In the genomic region with DNA sequence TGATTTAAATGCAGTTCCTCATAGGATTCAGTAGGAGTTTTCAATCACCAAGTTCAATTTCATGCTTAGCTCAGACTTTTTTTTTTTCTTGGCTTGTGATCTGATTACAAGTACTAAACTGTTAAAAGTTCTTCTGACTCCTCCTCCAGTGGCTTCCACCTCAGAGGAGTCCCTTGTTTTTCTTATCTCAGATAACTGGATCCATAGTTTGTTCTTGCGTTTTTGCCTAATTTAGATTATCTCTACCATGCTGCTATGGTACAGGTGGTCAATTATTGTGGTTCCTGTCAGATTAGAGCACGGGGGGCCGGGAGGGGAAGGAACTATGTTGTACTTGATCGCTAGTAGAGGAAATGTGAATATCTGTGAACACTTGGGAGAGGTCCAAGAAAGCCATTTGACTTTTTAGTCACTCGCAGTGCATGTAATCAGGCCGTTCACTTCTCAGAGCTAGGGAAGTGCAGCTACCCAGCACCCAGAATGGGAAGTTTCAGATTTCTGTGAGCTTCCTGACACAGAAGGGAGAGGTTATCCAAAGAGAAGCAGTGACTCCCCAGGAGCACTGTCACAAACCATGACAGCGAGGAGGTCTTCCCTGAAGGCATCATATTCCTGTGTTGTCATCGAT, we compare ENCODE assay signal across 21 mouse cellular contexts.
DNase-seq lines count a peak whose midpoint lies in the region; ATAC-seq and TF ChIP-seq lines count a peak whose summit lies in the region.
"Had no signal": no experiment of that assay in that cellular context is flagged by ENCODE, and none has a peak within 500 bp of the region (broad histone marks: within the 10 kb centered on the region; RNA-seq: fewer than 3 reads in every experiment).

No protein-coding gene starts in this region.

- peak overlapping the region; percentile 17 for H3K27ac ChIP-seq in heart, adult 2 months
- H3K27ac ChIP-seq in heart, embryonic 10.5 days, result no peak overlapping the region
- no peak overlapping the region for H3K27ac ChIP-seq in kidney, embryonic 16.5 days (ENCODE audit: low read length)
- H3K27ac ChIP-seq in intestine, embryonic 16.5 days (ENCODE audit: low read length), result no peak overlapping the region
- no peak overlapping the region for H3K27ac ChIP-seq in cerebellum, adult 2 months (ENCODE audit: insufficient read depth, low read length)
- H3K27ac ChIP-seq: embryonic facial prominence, embryonic 12.5 days; hindbrain, embryonic 10.5 days; limb, embryonic 15.5 days had no signal

- H3K27me3 ChIP-seq in heart, adult 2 months (ENCODE audit: control insufficient read depth, insufficient read depth, low read length), result no peaks in the 10 kb centered on the region
- H3K27me3 ChIP-seq in heart, embryonic 10.5 days (ENCODE audit: insufficient read depth, poor library complexity, severe bottlenecking), result no peaks in the 10 kb centered on the region
- no peaks in the 10 kb centered on the region for H3K27me3 ChIP-seq in kidney, embryonic 16.5 days (ENCODE audit: insufficient read depth, low read length)
- no peaks in the 10 kb centered on the region for H3K27me3 ChIP-seq in intestine, embryonic 16.5 days (replicated peaks; ENCODE audit: control insufficient read depth, insufficient read depth, low read length)
- H3K27me3 ChIP-seq in cerebellum, adult 2 months (ENCODE audit: control insufficient read depth, insufficient read depth, low read length), result no peaks in the 10 kb centered on the region
- H3K27me3 ChIP-seq: embryonic facial prominence, embryonic 12.5 days; limb, embryonic 15.5 days had no signal

- H3K4me2 ChIP-seq in kidney, embryonic 16.5 days (replicated peaks; ENCODE audit: low read depth, low read length), result no peak overlapping the region
- H3K4me2 ChIP-seq in intestine, embryonic 16.5 days (ENCODE audit: low read depth, low read length), result no peak overlapping the region
- H3K4me2 ChIP-seq: embryonic facial prominence, embryonic 12.5 days; limb, embryonic 15.5 days; midbrain, embryonic 11.5 days had no signal

- no peak overlapping the region for H3K4me3 ChIP-seq in heart, adult 2 months
- no peak overlapping the region for H3K4me3 ChIP-seq in heart, embryonic 10.5 days
- no peak overlapping the region for H3K4me3 ChIP-seq in kidney, embryonic 16.5 days (ENCODE audit: low read length)
- H3K4me3 ChIP-seq in intestine, embryonic 16.5 days (ENCODE audit: low read length), result no peak overlapping the region
- no peak overlapping the region for H3K4me3 ChIP-seq in cerebellum, adult 2 months (replicated peaks; ENCODE audit: insufficient read depth, low read depth, low read length)
- H3K4me3 ChIP-seq: embryonic facial prominence, embryonic 12.5 days; hindbrain, embryonic 10.5 days; limb, embryonic 15.5 days had no signal

- no peaks in the 10 kb centered on the region for H3K36me3 ChIP-seq in heart, adult 2 months (ENCODE audit: control insufficient read depth, insufficient read depth, low read length)
- H3K36me3 ChIP-seq in heart, embryonic 10.5 days, result no peaks in the 10 kb centered on the region
- no peaks in the 10 kb centered on the region for H3K36me3 ChIP-seq in kidney, embryonic 16.5 days (ENCODE audit: insufficient read depth, low read length)
- no peaks in the 10 kb centered on the region for H3K36me3 ChIP-seq in intestine, embryonic 16.5 days (ENCODE audit: control insufficient read depth, insufficient read depth, low read length)
- H3K36me3 ChIP-seq: embryonic facial prominence, embryonic 12.5 days; G1E; hindbrain, embryonic 10.5 days; limb, embryonic 15.5 days had no signal

- TF ChIP-seq CTCF in heart, adult 2 months (IDR thresholded peaks at IDR 0.05), result no peak
- no peak for TF ChIP-seq CTCF in cerebellum, adult 2 months (IDR thresholded peaks at IDR 0.05; ENCODE audit: borderline replicate concordance, insufficient read depth, low read depth, low read length)

- peaks cover 1% of the 10 kb centered on the region for H3K4me1 ChIP-seq in heart, adult 2 months (ENCODE audit: control insufficient read depth, insufficient read depth, low read length)
- H3K4me1 ChIP-seq in heart, embryonic 10.5 days, result peaks cover 18% of the 10 kb centered on the region
- H3K4me1 ChIP-seq in kidney, embryonic 16.5 days (ENCODE audit: insufficient read depth, low read length), result peaks cover 15% of the 10 kb centered on the region
- peaks cover 11% of the 10 kb centered on the region; the same call in 1 of the 2 replicates for H3K4me1 ChIP-seq in intestine, embryonic 16.5 days (ENCODE audit: control insufficient read depth, insufficient read depth, low read length)
- no peaks in the 10 kb centered on the region for H3K4me1 ChIP-seq in cerebellum, adult 2 months (ENCODE audit: control insufficient read depth, insufficient read depth, low read length)
- H3K4me1 ChIP-seq: hindbrain, embryonic 10.5 days had no signal

- H3K9me3 ChIP-seq in heart, embryonic 10.5 days, result no peaks in the 10 kb centered on the region
- no peaks in the 10 kb centered on the region for H3K9me3 ChIP-seq in kidney, embryonic 16.5 days (ENCODE audit: low read length)
- H3K9me3 ChIP-seq in intestine, embryonic 16.5 days (ENCODE audit: control insufficient read depth, low read length), result no peaks in the 10 kb centered on the region
- H3K9me3 ChIP-seq: embryonic facial prominence, embryonic 12.5 days; hindbrain, embryonic 10.5 days; limb, embryonic 15.5 days had no signal

- intact Hi-C loops in heart, adult 2 months (cut with DNase I), result no loop called here
- intact Hi-C loops in gastrocnemius, postnatal 14 days (cut with DNase I; ENCODE audit: low total_unique reads), result no loop called here

- H3K79me2 ChIP-seq in heart, adult 2 months (replicated peaks; ENCODE audit: control insufficient read depth, insufficient read depth, low read length), result no peaks in the 10 kb centered on the region

- 17% methylated on average over 8 of the region's 8 CpGs for WGBS in heart, adult 2 months
- 44% methylated on average over 8 of the region's 8 CpGs for WGBS in heart, embryonic 10.5 days
- 20% methylated on average over 8 of the region's 8 CpGs for WGBS in kidney, embryonic 16.5 days
- WGBS in intestine, embryonic 16.5 days, result 52% methylated on average over 8 of the region's 8 CpGs
- 34% methylated on average over 8 of the region's 8 CpGs for WGBS in cerebellum, adult 2 months

- no peak overlapping the region for H3K9ac ChIP-seq in heart, adult 2 months (ENCODE audit: low read depth, low read length)
- no peak overlapping the region for H3K9ac ChIP-seq in kidney, embryonic 16.5 days (replicated peaks; ENCODE audit: low read length)
- H3K9ac ChIP-seq in intestine, embryonic 16.5 days (ENCODE audit: low read depth, low read length), result no peak overlapping the region
- H3K9ac ChIP-seq: embryonic facial prominence, embryonic 12.5 days; limb, embryonic 15.5 days had no signal

- peak; percentile 19; the same call in 1 of the 2 replicates for ATAC-seq in kidney, embryonic 16.5 days (ENCODE audit: low FRiP score, low TSS enrichment)
- ATAC-seq in intestine, embryonic 16.5 days, result peak; percentile 64
- ATAC-seq: forebrain, embryonic 16.5 days had no signal

- no peak for DNase-seq in heart, adult 2 months
- no peak for DNase-seq in heart, embryonic 10.5 days (ENCODE audit: low spot score)
- DNase-seq in kidney, adult 18-20 months, result no peak
- peak; percentile 9 for DNase-seq in MEL-GATA-1-ER (ENCODE audit: extremely low read depth, low read depth)
- DNase-seq in gastrocnemius, postnatal 14 days, result no peak
- DNase-seq in cerebellum, adult 2 months, result no peak
- DNase-seq: adrenal gland, postnatal 36 days; cerebellum, adult 18-20 months; lung, adult 2 months; lung, postnatal 4 days; right cerebral cortex, postnatal 25 days; thymus, adult 18-20 months; thymus, postnatal 4 days had no signal

- TF ChIP-seq POLR2A in heart, adult 2 months (IDR thresholded peaks at IDR 0.05; ENCODE audit: insufficient read depth, low read depth, low read length), result no peak
- no peak for TF ChIP-seq POLR2A in cerebellum, adult 2 months (IDR thresholded peaks at IDR 0.05; ENCODE audit: borderline replicate concordance, insufficient read depth, low read length)

- no peak for TF ChIP-seq EP300 in heart, adult 2 months (IDR thresholded peaks at IDR 0.05; ENCODE audit: insufficient read depth, low read depth, low read length)
